Mouse (Mus musculus) kidney, adult 8-10 months (tissue): ENCODE data around the gene 4930524J08Rik.
A peak's percentile ranks its signal among the peaks of the same experiment; 100 is the strongest.

ENCODE experiments used
- DNase-seq, 2 experiments: peaks; one replicate each; pipeline ENCODE4 v3.0.0; 2022

The 4930524J08Rik gene

GRCm38 (mm10) chr5:100005896-100006295 lies 27.0 kb downstream of the 4930524J08Rik start:
- DNase-seq = no peak

GRCm38 (mm10) chr5:100006324-100007039 lies 27.6 kb downstream of the 4930524J08Rik start:
- no peak for DNase-seq

- peak in 1 of 2 experiments; percentile 6 for DNase-seq
Measured at GRCm38 (mm10) chr5:100007040-100007375, 28.1 kb downstream of the 4930524J08Rik start.

DNA sequence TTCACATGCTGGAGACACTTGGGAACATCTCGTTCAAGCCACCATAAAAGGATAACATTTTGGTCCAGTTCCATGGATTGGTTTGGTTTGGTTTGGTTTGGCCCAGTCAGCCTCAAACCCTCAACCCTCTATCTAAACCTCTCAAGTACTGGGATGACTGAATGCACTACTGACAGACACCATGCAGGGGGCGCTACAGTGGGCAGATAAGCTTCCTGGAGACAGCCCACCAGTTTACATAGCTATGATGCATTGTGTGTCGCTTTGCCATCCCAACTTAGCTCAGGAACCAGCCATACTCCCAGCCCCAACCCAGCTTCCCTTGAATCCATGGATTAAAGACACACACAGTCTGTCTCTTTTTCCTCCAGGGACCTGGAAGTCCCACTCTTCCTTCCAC lies 29.6 kb downstream of the 4930524J08Rik start:
- no peak for DNase-seq

- DNase-seq = no peak
Measured at GRCm38 (mm10) chr5:100012599-100012998, 33.7 kb downstream of the 4930524J08Rik start.

DNA sequence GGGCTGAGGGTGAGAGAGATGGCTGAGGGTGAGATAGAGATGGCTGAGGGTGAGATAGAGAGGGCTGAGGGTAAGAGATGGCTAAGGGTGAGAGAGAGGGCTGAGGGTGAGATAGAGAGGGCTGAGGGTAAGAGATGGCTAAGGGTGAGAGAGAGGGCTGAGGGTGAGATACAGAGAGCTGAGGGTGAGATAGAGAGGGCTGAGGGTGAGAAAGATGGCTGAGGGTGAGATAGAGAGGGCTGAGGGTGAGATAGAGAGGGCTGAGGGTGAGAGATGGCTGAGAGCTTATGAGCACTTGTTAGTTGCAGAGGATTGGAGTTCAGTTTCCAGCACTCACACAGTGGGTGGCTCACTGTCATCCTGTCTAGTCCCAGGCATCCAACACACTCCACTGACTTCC lies 41.2 kb downstream of the 4930524J08Rik start:
- no peak for DNase-seq

GRCm38 (mm10) chr5:100024403-100024802 lies 45.5 kb downstream of the 4930524J08Rik start:
- DNase-seq = no peak

- no peak for DNase-seq
Measured at GRCm38 (mm10) chr5:100024868-100025267, 46.0 kb downstream of the 4930524J08Rik start.
